Mouse (Mus musculus) central nervous system, embryonic 11.5 days (tissue): ENCODE results near the gene Tcp10b. TPM values are rescaled to one million over a fixed set of nuclear protein-coding genes. Genes with fewer than 3 reads are reported as not detected.

ENCODE experiments used
- polyA plus RNA-seq: library from polyadenylated mRNA; depleted of rRNA; stranded (reverse); fragments of >200 nt; gene quantifications from 2 replicates; pipeline ENCODE4 v1.2.3, GENCODE M21; 2012; rRNA removed

Gene Tcp10b
- 0.04 and 0.10 TPM in 2 replicates for polyA plus RNA-seq

DNA sequence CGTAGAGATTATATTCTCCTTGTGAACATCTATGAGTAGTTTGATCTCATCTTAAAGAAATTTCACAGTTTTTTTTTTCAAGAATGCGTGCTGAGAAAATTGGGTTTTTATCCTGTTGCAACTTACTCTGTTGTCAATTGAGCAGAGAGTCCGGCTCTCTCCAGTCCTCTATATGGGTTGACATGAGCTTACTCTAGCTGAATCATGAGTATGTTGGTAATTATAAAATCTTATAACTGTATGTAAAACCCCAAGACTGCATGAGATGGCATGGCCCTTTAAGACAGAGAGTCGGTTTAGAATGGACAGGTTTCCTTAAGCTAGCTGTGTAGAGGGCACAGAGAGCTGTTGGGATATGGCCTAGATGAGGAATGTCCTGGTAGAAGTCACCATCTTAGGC lies at the start of gene Tcp10b:
Gene Tcp10b (plus strand): TSS at position 301 of the 400 bp plus-strand sequence.

GRCm38 (mm10) chr17:13052124-13052813 lies 8.6 kb upstream of the Tcp10b start, which contains the start of gene Gpr31b:
Gene Gpr31b (minus strand): TSS chr17:13052296.

GRCm38 (mm10) chr17:13131710-13132109 lies 70.8 kb downstream of the Tcp10b start, which contains the start of gene Unc93a:
Gene Unc93a (minus strand): TSS chr17:13131810.

Other genes starting within 250 kb of the Tcp10b start
- 0.08 and 0.52 TPM in 2 replicates for gene Mas1, start 193.0 kb upstream of the Tcp10b start, polyA plus RNA-seq
- 0.04 and 0.10 TPM in 2 replicates for gene Mrgprh, start 185.1 kb upstream of the Tcp10b start, polyA plus RNA-seq
- gene Pnldc1, start 150.9 kb upstream of the Tcp10b start, polyA plus RNA-seq: 4.9 and 6.2 TPM in 2 replicates
- gene Tcp1, start 145.4 kb upstream of the Tcp10b start, polyA plus RNA-seq: 329 and 368 TPM in 2 replicates
- 94.2 and 119 TPM in 2 replicates for gene Mrpl18, start 144.8 kb upstream of the Tcp10b start, polyA plus RNA-seq
- gene Acat3, start 120.5 kb upstream of the Tcp10b start, polyA plus RNA-seq: 0.80 and 1.0 TPM in 2 replicates
- gene Acat2, start 100.4 kb upstream of the Tcp10b start, polyA plus RNA-seq: 164 and 168 TPM in 2 replicates
- 78.7 and 112 TPM in 2 replicates for gene Wtap, start 66.9 kb upstream of the Tcp10b start, polyA plus RNA-seq
- 75.3 and 105 TPM in 2 replicates for gene Sod2, start 54.3 kb upstream of the Tcp10b start, polyA plus RNA-seq
- not detected in 2 replicates for gene Gpr31b, start 8.8 kb upstream of the Tcp10b start, polyA plus RNA-seq
- gene Unc93a, start 70.7 kb downstream of the Tcp10b start, polyA plus RNA-seq: not detected in 2 replicates
- gene Smok2a, start 160.1 kb downstream of the Tcp10b start, polyA plus RNA-seq: not detected in 2 replicates
- not detected in 2 replicates for gene Smok2b, start 169.2 kb downstream of the Tcp10b start, polyA plus RNA-seq